In genomic region chr5:113929950-113930647, GRCm38 (mm10) we compare ENCODE assay signal across 8 mouse cellular contexts. TPM values are rescaled to one million over a fixed set of nuclear protein-coding genes. Genes with fewer than 3 reads are reported as not detected.
DNase-seq lines count a peak whose midpoint lies in the region; ATAC-seq and TF ChIP-seq lines count a peak whose summit lies in the region.

No protein-coding gene starts in this region.

- no peaks in the 10 kb centered on the region for H3K27me3 ChIP-seq in midbrain, embryonic 12.5 days
- H3K27me3 ChIP-seq in midbrain, postnatal 0 days (ENCODE audit: insufficient read depth, low read length), result no peaks in the 10 kb centered on the region
- H3K27me3 ChIP-seq in heart, embryonic 11.5 days (ENCODE audit: control insufficient read depth, insufficient read depth, low read length), result no peaks in the 10 kb centered on the region
- H3K27me3 ChIP-seq in stomach, embryonic 15.5 days (replicated peaks), result no peaks in the 10 kb centered on the region

- H3K9me3 ChIP-seq in midbrain, embryonic 12.5 days, result 0 out of 2 replicates have a peak, but pooled peaks cover 2% of the 10 kb centered on the region
- H3K9me3 ChIP-seq in midbrain, postnatal 0 days (ENCODE audit: low read length), result no peaks in the 10 kb centered on the region
- peaks cover 3% of the 10 kb centered on the region; the same call in 1 of the 2 replicates for H3K9me3 ChIP-seq in heart, embryonic 11.5 days (replicated peaks; ENCODE audit: control insufficient read depth, low read length)
- H3K9me3 ChIP-seq in stomach, embryonic 15.5 days, result no peaks in the 10 kb centered on the region

- no peak for ATAC-seq in midbrain, embryonic 12.5 days (ENCODE audit: low FRiP score, low read depth)
- no peak for ATAC-seq in midbrain, postnatal 0 days (ENCODE audit: low FRiP score)
- ATAC-seq in heart, embryonic 11.5 days (replicated peaks; ENCODE audit: insufficient number of reproducible peaks, low FRiP score, low TSS enrichment), result no peak
- no peak for ATAC-seq in stomach, embryonic 15.5 days (ENCODE audit: insufficient read depth, low FRiP score, low read depth)
- ATAC-seq in monocyte, adult 5-6 weeks (replicated peaks; ENCODE audit: insufficient number of reproducible peaks, low FRiP score, low TSS enrichment, poor library complexity, severe bottlenecking), result no peak
- no peak for ATAC-seq in erythroblast, adult 5-6 weeks (replicated peaks; ENCODE audit: low FRiP score, poor library complexity, severe bottlenecking)

- no peak overlapping the region for H3K4me3 ChIP-seq in midbrain, embryonic 12.5 days
- no peak overlapping the region for H3K4me3 ChIP-seq in midbrain, postnatal 0 days (ENCODE audit: low read depth, low read length)
- H3K4me3 ChIP-seq in heart, embryonic 11.5 days (ENCODE audit: low read depth, low read length), result no peak overlapping the region
- no peak overlapping the region for H3K4me3 ChIP-seq in stomach, embryonic 15.5 days (replicated peaks)

- H3K4me2 ChIP-seq in midbrain, embryonic 12.5 days (replicated peaks), result no peak overlapping the region
- no peak overlapping the region for H3K4me2 ChIP-seq in midbrain, postnatal 0 days (ENCODE audit: low read depth, low read length, poor library complexity, severe bottlenecking)
- H3K4me2 ChIP-seq in heart, embryonic 11.5 days, result peak overlapping the region; percentile 8; the same call in 1 of the 2 replicates
- H3K4me2 ChIP-seq in stomach, embryonic 15.5 days, result 0 out of 2 replicates have a peak overlapping the region, but pooled peaks have one; percentile 19

- no peaks in the 10 kb centered on the region for H3K36me3 ChIP-seq in midbrain, embryonic 12.5 days
- no peaks in the 10 kb centered on the region for H3K36me3 ChIP-seq in midbrain, postnatal 0 days (ENCODE audit: insufficient read depth, low read length)
- H3K36me3 ChIP-seq in heart, embryonic 11.5 days (ENCODE audit: control insufficient read depth, insufficient read depth, low read length), result no peaks in the 10 kb centered on the region
- no peaks in the 10 kb centered on the region for H3K36me3 ChIP-seq in stomach, embryonic 15.5 days

- no peak for DNase-seq in midbrain, postnatal 0 days (ENCODE audit: low spot score)
- peak; percentile 60 to 80 for DNase-seq in kidney, postnatal 36 days
- no peak for DNase-seq in cerebellum, postnatal 10 days

- no peak for TF ChIP-seq CTCF in midbrain, postnatal 0 days (IDR thresholded peaks at IDR 0.05)

- no peak overlapping the region for H3K9ac ChIP-seq in midbrain, embryonic 12.5 days (replicated peaks)
- no peak overlapping the region for H3K9ac ChIP-seq in midbrain, postnatal 0 days (replicated peaks; ENCODE audit: low read length, poor library complexity, severe bottlenecking)
- H3K9ac ChIP-seq in heart, embryonic 11.5 days (ENCODE audit: low read depth, low read length), result no peak overlapping the region; the same call in 1 of the 2 replicates
- H3K9ac ChIP-seq in stomach, embryonic 15.5 days, result no peak overlapping the region

- 56% methylated on average over 10 of the region's 10 CpGs for WGBS in midbrain, embryonic 12.5 days
- 55% methylated on average over 10 of the region's 10 CpGs for WGBS in midbrain, postnatal 0 days
- 47% methylated on average over 10 of the region's 10 CpGs for WGBS in heart, embryonic 11.5 days (ENCODE audit: insufficient replicate concordance)
- 52% methylated on average over 10 of the region's 10 CpGs for WGBS in stomach, embryonic 15.5 days

- peaks cover 9% of the 10 kb centered on the region for H3K4me1 ChIP-seq in midbrain, embryonic 12.5 days
- H3K4me1 ChIP-seq in midbrain, postnatal 0 days (ENCODE audit: insufficient read depth, low read length), result no peaks in the 10 kb centered on the region
- peaks cover 27% of the 10 kb centered on the region for H3K4me1 ChIP-seq in heart, embryonic 11.5 days (ENCODE audit: control insufficient read depth, insufficient read depth, low read length)
- H3K4me1 ChIP-seq in stomach, embryonic 15.5 days, result peaks cover 12% of the 10 kb centered on the region

- H3K27ac ChIP-seq in midbrain, embryonic 12.5 days (replicated peaks), result 0 out of 2 replicates have a peak overlapping the region, but pooled peaks have one; percentile 46
- no peak overlapping the region for H3K27ac ChIP-seq in midbrain, postnatal 0 days (ENCODE audit: low read depth, low read length)
- H3K27ac ChIP-seq in heart, embryonic 11.5 days (ENCODE audit: low read depth, low read length), result peak overlapping the region; percentile 63
- H3K27ac ChIP-seq in stomach, embryonic 15.5 days, result peak overlapping the region; percentile 6; the same call in 1 of the 2 replicates

RNA-seq across cellular contexts. Expression of gene Coro1c, which starts 21.5 kb away (rescaled TPM):
- 227 and 244 TPM in 2 replicates for polyA plus RNA-seq in midbrain, embryonic 12.5 days (2016; fragmentation: Nextera tagmentation; extraction: Ambion mirVana)
- total RNA-seq in midbrain, postnatal 0 days (2014; rRNA removed), result 157 and 311 TPM in 2 replicates
- 165 and 171 TPM in 2 replicates for polyA plus RNA-seq in midbrain, postnatal 0 days (2015; fragmentation: Nextera tagmentation; extraction: Ambion mirVana)
- polyA plus RNA-seq in heart, embryonic 11.5 days (2014; fragmentation: Nextera tagmentation; extraction: Ambion mirVana), result 113 and 140 TPM in 2 replicates
- polyA plus RNA-seq in stomach, embryonic 15.5 days (2015; fragmentation: Nextera tagmentation; extraction: Ambion mirVana), result 129 and 144 TPM in 2 replicates
- total RNA-seq in monocyte, adult 5-6 weeks (2017), result 129 to 177 TPM (median 136 TPM) in 3 replicates
- 23.2 and 30.9 TPM in 2 replicates for total RNA-seq in erythroblast, adult 5-6 weeks (2015; ENCODE audit: low replicate concordance)
- total RNA-seq in erythroblast, adult 5-6 weeks (2017; ENCODE audit: low replicate concordance), result 20.5 and 26.8 TPM in 2 replicates

Comparison
In these comparisons a context has a peak if more than half of its experiments do, and no peak if none do; other contexts are left out.
1. H3K4me2 ChIP-seq: peak in heart, embryonic 11.5 days (single experiment) and stomach, embryonic 15.5 days (single experiment); none in midbrain, embryonic 12.5 days (single experiment) and midbrain, postnatal 0 days (single experiment).
2. DNase-seq: peak in kidney, postnatal 36 days (2 of 2); none in midbrain, postnatal 0 days (single experiment) and cerebellum, postnatal 10 days (0 of 2).